Mouse (Mus musculus) CD8-positive naive resting alpha-beta T cell, adult 57 days (primary cell): Measurements from ENCODE around the gene Slc16a10. TPM values are rescaled to one million over a fixed set of nuclear protein-coding genes. Genes with fewer than 3 reads are reported as not detected.

Source experiments
- total RNA-seq: library from RNA; stranded (reverse); gene quantifications from one replicate; pipeline ENCODE4 v1.2.4, GENCODE M21; 2023

The Slc16a10 gene
- total RNA-seq = 8.1 TPM

GRCm38 (mm10) chr10:40141864-40142523, at the start of gene Slc16a10:
Slc16a10 (minus strand) TSS chr10:40142258.

GRCm38 (mm10) chr10:40024554-40025428, 117.3 kb downstream of the Slc16a10 start, which contains the start of gene Mfsd4b1:
Mfsd4b1 (minus strand) TSS chr10:40025268.

GRCm38 (mm10) chr10:39986466-39986865, 155.6 kb downstream of the Slc16a10 start, which contains the start of gene Mfsd4b5:
Mfsd4b5 (minus strand) TSS chr10:39986646.

Other genes with a start within 250 kb of the Slc16a10 start
- 4.8 TPM for gene Mfsd4b4, start 243.0 kb downstream of the Slc16a10 start, total RNA-seq
- gene Mfsd4b2, start 215.3 kb downstream of the Slc16a10 start, total RNA-seq = 0.58 TPM
- gene Mfsd4b3, start 182.1 kb downstream of the Slc16a10 start, total RNA-seq = 0.37 TPM
- 0.34 TPM for gene Mfsd4b5, start 155.6 kb downstream of the Slc16a10 start, total RNA-seq
- gene Mfsd4b1, start 117.0 kb downstream of the Slc16a10 start, total RNA-seq = not detected
- 24.4 TPM for gene Rpf2, start 104.8 kb upstream of the Slc16a10 start, total RNA-seq
- 35.0 TPM for gene Gtf3c6, start 115.8 kb upstream of the Slc16a10 start, total RNA-seq
- gene Amd1, start 159.9 kb upstream of the Slc16a10 start, total RNA-seq = 101 TPM
- 46.2 TPM for gene Cdk19, start 197.3 kb upstream of the Slc16a10 start, total RNA-seq